ENCODE assay signal across 9 mouse cellular contexts in the genomic region with DNA sequence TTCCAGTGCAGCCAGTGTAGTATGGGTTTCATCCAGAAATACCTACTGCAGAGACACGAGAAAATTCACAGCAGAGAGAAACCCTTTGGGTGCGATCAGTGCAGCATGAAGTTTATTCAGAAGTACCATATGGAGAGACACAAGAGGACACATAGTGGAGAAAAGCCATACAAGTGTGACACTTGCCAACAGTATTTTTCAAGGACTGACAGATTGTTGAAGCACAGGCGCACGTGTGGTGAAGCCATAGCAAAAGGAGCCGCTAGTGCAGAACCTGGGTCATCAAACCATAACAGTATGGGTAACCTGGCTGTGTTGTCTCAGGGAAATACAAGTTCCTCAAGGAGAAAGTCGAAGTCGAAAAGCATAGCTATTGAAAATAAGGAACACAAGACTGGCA. TPM values are rescaled to one million over a fixed set of nuclear protein-coding genes. Genes with fewer than 3 reads are reported as not detected.
DNase-seq lines count a peak whose midpoint lies in the region; ATAC-seq and TF ChIP-seq lines count a peak whose summit lies in the region.
"Had no signal": no experiment of that assay in that cellular context is flagged by ENCODE, and none has a peak within 500 bp of the region (broad histone marks: within the 10 kb centered on the region; RNA-seq: fewer than 3 reads in every experiment).

No protein-coding gene starts in this region.

- WGBS in heart, embryonic 10.5 days = 91% methylated on average over 7 of the region's 7 CpGs
- WGBS in forebrain, postnatal 0 days = 73% methylated on average over 7 of the region's 7 CpGs
- 73% methylated on average over 7 of the region's 7 CpGs for WGBS in liver, postnatal 0 days (ENCODE audit: insufficient replicate concordance)

- H3K27me3 ChIP-seq in heart, embryonic 10.5 days (ENCODE audit: insufficient read depth, poor library complexity, severe bottlenecking) = no peaks in the 10 kb centered on the region
- H3K27me3 ChIP-seq in ES-Bruce4 (ENCODE audit: control insufficient read depth, insufficient read depth, low read length, poor library complexity, severe bottlenecking) = no peaks in the 10 kb centered on the region
- H3K27me3 ChIP-seq in forebrain, postnatal 0 days (ENCODE audit: insufficient read depth, low read length) = no peaks in the 10 kb centered on the region
- H3K27me3 ChIP-seq in liver, postnatal 0 days (ENCODE audit: insufficient read depth, low read length) = no peaks in the 10 kb centered on the region

- H3K9ac ChIP-seq in ES-Bruce4 (ENCODE audit: low read depth, poor library complexity, severe bottlenecking) = no peak overlapping the region
- peak overlapping the region; percentile 97 for H3K9ac ChIP-seq in forebrain, postnatal 0 days
- H3K9ac ChIP-seq in liver, postnatal 0 days (replicated peaks) = peak overlapping the region; percentile 90

- H3K36me3 ChIP-seq in heart, embryonic 10.5 days = peaks cover 20% of the 10 kb centered on the region
- H3K36me3 ChIP-seq in ES-Bruce4 (ENCODE audit: control insufficient read depth, insufficient read depth, low read length, poor library complexity, severe bottlenecking) = peaks cover 40% of the 10 kb centered on the region
- no peaks in the 10 kb centered on the region for H3K36me3 ChIP-seq in forebrain, postnatal 0 days (ENCODE audit: insufficient read depth)
- peaks cover 12% of the 10 kb centered on the region; the same call in 1 of the 2 replicates for H3K36me3 ChIP-seq in liver, postnatal 0 days (replicated peaks; ENCODE audit: insufficient read depth, low read length)

- H3K9me3 ChIP-seq in heart, embryonic 10.5 days = no peaks in the 10 kb centered on the region
- no peaks in the 10 kb centered on the region for H3K9me3 ChIP-seq in ES-Bruce4 (replicated peaks; ENCODE audit: control insufficient read depth, insufficient read depth, low read length, poor library complexity, severe bottlenecking)
- H3K9me3 ChIP-seq in forebrain, postnatal 0 days (ENCODE audit: low read length) = no peaks in the 10 kb centered on the region
- H3K9me3 ChIP-seq in liver, postnatal 0 days (ENCODE audit: low read length) = no peaks in the 10 kb centered on the region

- no peak for TF ChIP-seq CTCF in ES-Bruce4 (IDR thresholded peaks at IDR 0.05; ENCODE audit: low read depth, low read length)
- no peak for TF ChIP-seq CTCF in forebrain, postnatal 0 days (IDR thresholded peaks at IDR 0.05; ENCODE audit: low read depth)
- no peak for TF ChIP-seq CTCF in liver, postnatal 0 days (IDR thresholded peaks at IDR 0.05; ENCODE audit: low read depth)

- peak overlapping the region; percentile 93 for H3K4me3 ChIP-seq in heart, embryonic 10.5 days
- peak overlapping the region; percentile 63; the same call in 1 of the 2 replicates for H3K4me3 ChIP-seq in ES-Bruce4 (ENCODE audit: low read depth, low read length)
- peak overlapping the region; percentile 85 for H3K4me3 ChIP-seq in forebrain, postnatal 0 days (ENCODE audit: low read depth, low read length)
- H3K4me3 ChIP-seq in liver, postnatal 0 days (ENCODE audit: low read depth, low read length) = peak overlapping the region; percentile 88

- intact Hi-C loops in gastrocnemius, postnatal 36 days (cut with DNase I) = no loop called here

- peaks cover 40% of the 10 kb centered on the region for H3K4me1 ChIP-seq in heart, embryonic 10.5 days
- H3K4me1 ChIP-seq in ES-Bruce4 (ENCODE audit: control insufficient read depth, insufficient read depth, low read length) = no peaks in the 10 kb centered on the region
- H3K4me1 ChIP-seq in forebrain, postnatal 0 days (ENCODE audit: insufficient read depth) = peaks cover 23% of the 10 kb centered on the region
- H3K4me1 ChIP-seq in liver, postnatal 0 days (ENCODE audit: insufficient read depth) = peaks cover 23% of the 10 kb centered on the region

- no peak for TF ChIP-seq EP300 in ES-Bruce4 (IDR thresholded peaks at IDR 0.05; ENCODE audit: insufficient read depth, low read depth, low read length)
- no peak for TF ChIP-seq EP300 in liver, postnatal 0 days (IDR thresholded peaks at IDR 0.05; ENCODE audit: low read depth)

- peak overlapping the region; percentile 78 for H3K4me2 ChIP-seq in forebrain, postnatal 0 days (ENCODE audit: low read depth)
- peak overlapping the region; percentile 89 for H3K4me2 ChIP-seq in liver, postnatal 0 days (ENCODE audit: low read depth, low read length)

- ATAC-seq in forebrain, postnatal 0 days = no peak
- no peak for ATAC-seq in liver, postnatal 0 days
- no peak for ATAC-seq in megakaryocyte progenitor cell, adult 5-6 weeks (replicated peaks; ENCODE audit: poor library complexity)
- ATAC-seq: CD4-positive, CD25-positive, alpha-beta regulatory T cell, adult 4 months had no signal

- DNase-seq in heart, embryonic 10.5 days (ENCODE audit: low spot score) = no peak
- DNase-seq in heart, postnatal 4 days = no peak
- no peak for DNase-seq in forebrain, postnatal 0 days
- no peak for DNase-seq in liver, postnatal 0 days
- no peak for DNase-seq in right cerebral cortex, postnatal 10 days (ENCODE audit: low spot score in 2 of 2)
- no peak for DNase-seq in gastrocnemius, postnatal 36 days

- H3K27ac ChIP-seq in heart, embryonic 10.5 days = peak overlapping the region; percentile 96; the same call in 1 of the 2 replicates
- 0 out of 2 replicates have a peak overlapping the region, but pooled peaks have one; percentile 6 for H3K27ac ChIP-seq in ES-Bruce4 (ENCODE audit: insufficient read depth, low read length)
- no peak overlapping the region for H3K27ac ChIP-seq in forebrain, postnatal 0 days (ENCODE audit: low read depth, low read length)
- 0 out of 2 replicates have a peak overlapping the region, but pooled peaks have one; percentile 77 for H3K27ac ChIP-seq in liver, postnatal 0 days (ENCODE audit: low read depth)

- TF ChIP-seq POLR2A in ES-Bruce4 (IDR thresholded peaks at IDR 0.05; ENCODE audit: insufficient read depth, low read length) = no peak

RNA-seq across cellular contexts. Expression of gene Zfp281, which starts 1.4 kb away (rescaled TPM):
- polyA plus RNA-seq in heart, embryonic 10.5 days (2016; fragmentation: Nextera tagmentation; extraction: Ambion mirVana) = 15.6 and 22.5 TPM in 2 replicates
- 10 to 100 TPM; 14.2 TPM for total RNA-seq in heart, postnatal 4 days (2021)
- polyA plus RNA-seq in ES-Bruce4 (2011; ENCODE audit: insufficient read depth, insufficient read length, low read depth, missing spikeins) = 94.4 and 98.1 TPM in 2 replicates
- total RNA-seq in forebrain, postnatal 0 days (2014; rRNA removed) = 37.2 and 43.6 TPM in 2 replicates
- 23.5 and 23.7 TPM in 2 replicates for polyA plus RNA-seq in forebrain, postnatal 0 days (2015; fragmentation: Nextera tagmentation; extraction: Ambion mirVana)
- polyA plus RNA-seq in liver, postnatal 0 days (2015; fragmentation: Nextera tagmentation; extraction: Ambion mirVana) = 7.2 TPM in 2 replicates
- total RNA-seq in gastrocnemius, postnatal 36 days (2021) = 10 to 100 TPM in 1 of 2 experiments, 1 to 10 TPM in 1; 8.3 to 10.9 TPM
- 23.7 and 25.4 TPM in 2 replicates for total RNA-seq in megakaryocyte progenitor cell, adult 5-6 weeks (2015)
- 18.9 and 20.5 TPM in 2 replicates for total RNA-seq in megakaryocyte progenitor cell, adult 5-6 weeks (2017)
